Mouse (Mus musculus): ENCODE data around the gene Znrf3. TPM values are rescaled to one million over a fixed set of nuclear protein-coding genes. Genes with fewer than 3 reads are reported as not detected.
"Not testable (repeated sequence)": the region's sequence is repeated elsewhere in the genome, so short reads cannot be mapped to it uniquely, and the experiment has no call there.

Znrf3 gene
- 4.9 and 5.8 TPM in 2 replicates for polyA plus RNA-seq (2014; fragmentation: Nextera tagmentation; extraction: Ambion mirVana)

DNA sequence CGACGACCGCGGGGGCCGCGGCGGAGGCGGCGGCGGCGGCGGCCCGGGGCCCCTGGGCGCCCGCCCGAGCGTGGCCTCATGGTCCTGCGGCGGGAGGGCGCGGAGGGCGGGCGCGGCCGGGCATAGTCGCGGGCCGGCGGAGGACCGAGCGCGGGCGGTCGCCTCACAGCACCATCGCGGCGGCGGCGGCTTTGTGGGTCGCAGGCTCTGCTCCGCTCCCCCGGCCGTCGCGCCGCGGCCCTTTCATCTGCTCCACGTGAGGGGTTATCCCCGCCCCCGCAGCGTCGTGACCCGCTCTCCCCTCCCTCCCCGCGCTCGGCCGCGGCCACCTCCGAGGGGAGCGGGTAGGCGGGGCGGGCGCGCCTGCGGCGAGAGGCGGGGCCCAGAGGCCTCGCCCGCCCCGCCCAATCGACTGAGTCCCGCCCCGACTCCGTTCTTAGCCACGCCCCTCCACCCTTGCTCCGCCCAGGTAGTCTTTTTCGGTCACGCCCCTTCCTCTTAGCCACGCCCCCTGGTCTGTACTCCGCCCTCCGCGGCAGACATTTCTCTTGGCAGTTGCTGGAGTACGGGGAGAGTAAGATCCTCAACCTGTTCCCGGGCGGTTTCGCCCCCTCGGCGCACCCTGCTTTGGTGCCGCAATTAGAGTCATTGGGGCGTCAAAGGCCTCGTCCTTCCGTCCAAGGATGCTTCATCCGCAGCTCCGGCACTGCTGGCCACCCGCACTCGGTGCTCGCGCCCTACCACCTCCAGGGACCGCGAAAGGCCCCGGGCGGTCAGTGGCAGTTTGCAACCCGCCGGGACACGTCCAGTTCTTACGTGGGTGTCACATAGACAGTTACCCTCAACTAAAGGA is at the start of gene Znrf3:
TSS of gene Znrf3 (minus strand) at position 249 of the 853 bp plus-strand sequence.
- Histone ChIP-seq H3K9me3 (replicated peaks; ENCODE audit: control insufficient read depth, low read length) (no peaks in the 10 kb centered on the region), H3K36me3 (ENCODE audit: control insufficient read depth, insufficient read depth, low read length) (no peaks in the 10 kb centered on the region), H3K27me3 (replicated peaks; ENCODE audit: control insufficient read depth, insufficient read depth, low read length) (0 out of 2 replicates have a peak, but pooled peaks cover 5% of the 10 kb centered on the region), H3K4me3 (ENCODE audit: low read depth, low read length) (peak within 1 kb of the TSS; percentile 79), H3K9ac (ENCODE audit: low read length) (peak within 1 kb of the TSS; percentile 76), H3K4me2 (ENCODE audit: low read length) (peak within 1 kb of the TSS; percentile 91), H3K4me1 (ENCODE audit: control insufficient read depth, insufficient read depth, low read length) (peaks cover 5% of the 10 kb centered on the region; the same call in 1 of the 2 replicates), H3K27ac (ENCODE audit: low read depth, low read length) (peak within 1 kb of the TSS; percentile 52; the same call in 1 of the 2 replicates)
- DNase-seq (ENCODE audit: low spot score) (peak; percentile 93), ATAC-seq (peak; percentile 87)
- WGBS = under 1% methylated on average over 47 of the region's 106 CpGs

- Histone ChIP-seq H3K9me3 (replicated peaks; ENCODE audit: control insufficient read depth, low read length) (no peaks in the 10 kb centered on the region), H3K27me3 (replicated peaks; ENCODE audit: control insufficient read depth, insufficient read depth, low read length) (no peaks in the 10 kb centered on the region), H3K4me1 (ENCODE audit: control insufficient read depth, insufficient read depth, low read length) (no peaks in the 10 kb centered on the region), H3K4me2 (ENCODE audit: low read length) (no peak overlapping the region), H3K36me3 (ENCODE audit: control insufficient read depth, insufficient read depth, low read length) (no peaks in the 10 kb centered on the region), H3K27ac (ENCODE audit: low read depth, low read length) (no peak overlapping the region), H3K9ac (ENCODE audit: low read length) (no peak overlapping the region), H3K4me3 (ENCODE audit: low read depth, low read length) (no peak overlapping the region)
- 64% methylated on average over 2 of the region's 2 CpGs for WGBS
- DNase-seq (ENCODE audit: low spot score) (no peak), ATAC-seq (no peak)
These were observed 49.2 kb upstream of the Znrf3 start for GRCm38 (mm10) chr11:5493869-5494268.

GRCm38 (mm10) chr11:5491912-5492311 is 47.3 kb upstream of the Znrf3 start:
- H3K27ac ChIP-seq (ENCODE audit: low read depth, low read length) = no peak overlapping the region
- ATAC-seq (no peak), DNase-seq (ENCODE audit: low spot score) (no peak)
- H3K4me1 ChIP-seq (ENCODE audit: control insufficient read depth, insufficient read depth, low read length) = no peaks in the 10 kb centered on the region
- no peak overlapping the region for H3K9ac ChIP-seq (ENCODE audit: low read length)
- H3K4me2 ChIP-seq (ENCODE audit: low read length) = no peak overlapping the region
- WGBS = 85% methylated on average over 7 of the region's 7 CpGs
- H3K27me3 ChIP-seq (replicated peaks; ENCODE audit: control insufficient read depth, insufficient read depth, low read length) = no peaks in the 10 kb centered on the region
- no peak overlapping the region for H3K4me3 ChIP-seq (ENCODE audit: low read depth, low read length)
- no peaks in the 10 kb centered on the region for H3K36me3 ChIP-seq (ENCODE audit: control insufficient read depth, insufficient read depth, low read length)
- no peaks in the 10 kb centered on the region for H3K9me3 ChIP-seq (replicated peaks; ENCODE audit: control insufficient read depth, low read length)

DNA sequence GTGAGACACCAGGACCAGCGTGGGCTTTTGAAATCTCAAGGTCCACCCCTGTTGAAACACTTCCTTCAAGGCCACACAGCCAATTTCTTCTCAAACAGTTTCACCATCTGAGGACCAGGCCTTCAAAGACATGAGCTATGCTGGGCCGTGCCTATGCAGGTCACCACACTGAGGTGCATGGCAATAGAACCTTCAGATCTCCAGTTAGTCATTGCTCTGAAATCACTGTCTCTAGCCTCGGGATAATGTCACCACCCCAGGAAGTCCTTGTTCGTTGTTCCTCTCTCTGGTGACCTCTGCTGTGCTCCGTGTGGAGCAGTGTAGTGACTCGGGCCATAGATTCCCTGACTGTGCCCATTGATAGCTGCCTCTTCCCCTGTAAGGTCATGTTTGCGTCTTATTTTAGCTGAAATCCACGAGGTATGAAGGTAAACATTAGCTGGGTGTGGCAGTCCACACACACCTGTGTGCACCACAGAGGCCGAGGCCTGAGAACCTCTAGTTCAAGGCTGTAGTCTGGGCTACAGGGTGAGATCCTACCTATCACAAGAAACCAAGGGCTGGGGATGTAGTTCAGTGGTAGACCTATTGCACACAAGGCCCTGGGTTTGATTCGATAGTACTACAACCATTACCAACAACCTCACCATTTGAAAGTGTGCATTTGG is 46.5 kb upstream of the Znrf3 start:
- Histone ChIP-seq H3K4me2 (ENCODE audit: low read length) (no peak overlapping the region), H3K27me3 (replicated peaks; ENCODE audit: control insufficient read depth, insufficient read depth, low read length) (no peaks in the 10 kb centered on the region), H3K9me3 (replicated peaks; ENCODE audit: control insufficient read depth, low read length) (no peaks in the 10 kb centered on the region), H3K9ac (ENCODE audit: low read length) (no peak overlapping the region), H3K36me3 (ENCODE audit: control insufficient read depth, insufficient read depth, low read length) (no peaks in the 10 kb centered on the region), H3K4me3 (ENCODE audit: low read depth, low read length) (no peak overlapping the region), H3K27ac (ENCODE audit: low read depth, low read length) (no peak overlapping the region), H3K4me1 (ENCODE audit: control insufficient read depth, insufficient read depth, low read length) (no peaks in the 10 kb centered on the region)
- WGBS = 91% methylated on average over 10 of the region's 10 CpGs
- DNase-seq (ENCODE audit: low spot score) (no peak), ATAC-seq (no peak)

DNA sequence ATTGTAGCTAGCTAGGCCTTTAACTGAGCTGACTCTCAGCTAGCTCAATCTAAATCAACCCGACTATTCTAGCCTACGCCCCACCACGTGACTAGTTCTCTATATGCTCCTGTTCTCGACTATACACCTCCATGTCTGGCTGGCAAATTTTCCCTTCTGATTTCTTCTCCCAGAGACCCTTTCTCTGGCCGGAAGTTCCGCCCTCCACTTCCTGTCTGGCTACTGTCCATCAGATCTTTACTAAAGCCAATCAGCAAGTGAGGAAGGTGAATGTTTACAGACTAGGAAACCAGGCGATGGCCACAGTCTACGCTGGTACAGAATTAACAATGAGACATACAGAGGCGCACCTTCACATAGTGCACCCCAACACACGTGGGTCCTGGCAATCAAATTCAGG is 44.8 kb upstream of the Znrf3 start:
- not testable (repeated sequence) for H3K9me3 ChIP-seq (replicated peaks; ENCODE audit: control insufficient read depth, low read length); H3K4me1 ChIP-seq (ENCODE audit: control insufficient read depth, insufficient read depth, low read length); H3K4me2 ChIP-seq (ENCODE audit: low read length); ATAC-seq; H3K9ac ChIP-seq (ENCODE audit: low read length); H3K27me3 ChIP-seq (replicated peaks; ENCODE audit: control insufficient read depth, insufficient read depth, low read length); H3K36me3 ChIP-seq (ENCODE audit: control insufficient read depth, insufficient read depth, low read length); DNase-seq (ENCODE audit: low spot score); H3K27ac ChIP-seq (ENCODE audit: low read depth, low read length); H3K4me3 ChIP-seq (ENCODE audit: low read depth, low read length)
- 94% methylated on average over 10 of the region's 10 CpGs for WGBS

- H3K27ac ChIP-seq (ENCODE audit: low read depth, low read length) = no peak overlapping the region
- no peaks in the 10 kb centered on the region for H3K36me3 ChIP-seq (ENCODE audit: control insufficient read depth, insufficient read depth, low read length)
- H3K4me2 ChIP-seq (ENCODE audit: low read length) = peak overlapping the region; percentile 53
- peak overlapping the region; percentile 57; the same call in 1 of the 2 replicates for H3K9ac ChIP-seq (ENCODE audit: low read length)
- H3K4me1 ChIP-seq (ENCODE audit: control insufficient read depth, insufficient read depth, low read length) = no peaks in the 10 kb centered on the region; the same call in 1 of the 2 replicates
- WGBS = 17% methylated on average over 15 of the region's 15 CpGs
- H3K27me3 ChIP-seq (replicated peaks; ENCODE audit: control insufficient read depth, insufficient read depth, low read length) = no peaks in the 10 kb centered on the region
- H3K9me3 ChIP-seq (replicated peaks; ENCODE audit: control insufficient read depth, low read length) = no peaks in the 10 kb centered on the region
- DNase-seq (ENCODE audit: low spot score) (peak; percentile 96), ATAC-seq (peak; percentile 88)
- H3K4me3 ChIP-seq (ENCODE audit: low read depth, low read length) = peak overlapping the region; percentile 24
These were observed 40.8 kb upstream of the Znrf3 start for GRCm38 (mm10) chr11:5485193-5486011.

DNA sequence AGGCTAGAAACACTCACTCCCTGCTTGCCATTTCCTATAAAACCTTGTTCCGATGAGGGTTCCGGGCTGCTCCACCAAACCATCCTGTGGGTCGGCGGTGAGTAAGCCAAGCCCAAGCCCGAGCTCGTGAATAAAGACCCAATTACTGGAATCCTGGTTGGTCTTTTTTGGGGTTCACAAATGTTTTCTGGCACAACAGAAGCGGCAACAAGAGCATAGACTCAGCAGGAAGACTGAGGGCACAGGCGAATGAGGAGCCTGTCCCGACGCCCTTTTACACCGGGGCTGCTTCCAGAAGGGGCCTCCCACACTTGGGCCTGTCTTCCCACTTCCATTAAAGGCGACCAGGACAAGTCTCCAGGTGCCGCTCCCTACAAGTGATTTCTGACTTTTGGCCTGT is 37.9 kb upstream of the Znrf3 start:
- DNase-seq (ENCODE audit: low spot score) = no peak
- no peak for ATAC-seq

DNA sequence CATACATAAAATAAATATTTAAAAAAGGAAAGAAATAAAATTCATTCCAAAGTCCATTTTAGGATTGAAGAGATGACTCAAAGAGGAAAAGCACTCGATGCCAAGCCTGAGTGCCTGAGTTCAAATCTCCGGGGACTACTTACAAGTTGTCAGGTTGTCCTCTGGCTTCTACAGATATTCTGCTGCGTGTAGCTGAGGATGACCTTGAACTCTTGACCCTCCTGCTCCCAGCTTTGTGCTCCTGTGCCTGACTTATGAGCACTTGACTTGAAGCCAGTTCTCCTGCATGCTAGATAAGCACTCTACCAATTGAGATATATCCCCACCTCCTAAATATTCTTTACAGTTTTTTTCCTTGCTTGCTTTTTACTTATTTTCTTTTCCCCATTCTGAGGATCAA is 34.2 kb upstream of the Znrf3 start:
- H3K4me1 ChIP-seq (ENCODE audit: control insufficient read depth, insufficient read depth, low read length) = no peaks in the 10 kb centered on the region
- no peak overlapping the region for H3K4me2 ChIP-seq (ENCODE audit: low read length)
- H3K27me3 ChIP-seq (replicated peaks; ENCODE audit: control insufficient read depth, insufficient read depth, low read length) = no peaks in the 10 kb centered on the region
- ATAC-seq (no peak), DNase-seq (ENCODE audit: low spot score) (no peak)
- H3K9me3 ChIP-seq (replicated peaks; ENCODE audit: control insufficient read depth, low read length) = no peaks in the 10 kb centered on the region
- H3K4me3 ChIP-seq (ENCODE audit: low read depth, low read length) = no peak overlapping the region
- WGBS = 95% methylated on average over 3 of the region's 3 CpGs
- no peak overlapping the region for H3K9ac ChIP-seq (ENCODE audit: low read length)
- H3K36me3 ChIP-seq (ENCODE audit: control insufficient read depth, insufficient read depth, low read length) = no peaks in the 10 kb centered on the region
- H3K27ac ChIP-seq (ENCODE audit: low read depth, low read length) = no peak overlapping the region

More for the DNA sequence above, 37.9 kb upstream of the Znrf3 start:
- 85% methylated on average over 13 of the region's 13 CpGs for WGBS
- Histone ChIP-seq H3K4me3 (ENCODE audit: low read depth, low read length) (no peak overlapping the region), H3K4me1 (ENCODE audit: control insufficient read depth, insufficient read depth, low read length) (no peaks in the 10 kb centered on the region; the same call in 1 of the 2 replicates), H3K4me2 (ENCODE audit: low read length) (no peak overlapping the region), H3K27ac (ENCODE audit: low read depth, low read length) (no peak overlapping the region), H3K36me3 (ENCODE audit: control insufficient read depth, insufficient read depth, low read length) (no peaks in the 10 kb centered on the region), H3K27me3 (replicated peaks; ENCODE audit: control insufficient read depth, insufficient read depth, low read length) (no peaks in the 10 kb centered on the region), H3K9me3 (replicated peaks; ENCODE audit: control insufficient read depth, low read length) (no peaks in the 10 kb centered on the region), H3K9ac (ENCODE audit: low read length) (no peak overlapping the region)

Data from forebrain, embryonic 14.5 days (tissue).